Mouse (Mus musculus): Measurements from ENCODE around the gene Frrs1. TPM values are rescaled to one million over a fixed set of nuclear protein-coding genes. Genes with fewer than 3 reads are reported as not detected.
"Not testable (repeated sequence)": the region's sequence is repeated elsewhere in the genome, so short reads cannot be mapped to it uniquely, and the experiment has no call there.

Frrs1 gene
- polyA plus RNA-seq (2016; fragmentation: Nextera tagmentation; extraction: Ambion mirVana), result 24.8 and 32.7 TPM in 2 replicates

DNA sequence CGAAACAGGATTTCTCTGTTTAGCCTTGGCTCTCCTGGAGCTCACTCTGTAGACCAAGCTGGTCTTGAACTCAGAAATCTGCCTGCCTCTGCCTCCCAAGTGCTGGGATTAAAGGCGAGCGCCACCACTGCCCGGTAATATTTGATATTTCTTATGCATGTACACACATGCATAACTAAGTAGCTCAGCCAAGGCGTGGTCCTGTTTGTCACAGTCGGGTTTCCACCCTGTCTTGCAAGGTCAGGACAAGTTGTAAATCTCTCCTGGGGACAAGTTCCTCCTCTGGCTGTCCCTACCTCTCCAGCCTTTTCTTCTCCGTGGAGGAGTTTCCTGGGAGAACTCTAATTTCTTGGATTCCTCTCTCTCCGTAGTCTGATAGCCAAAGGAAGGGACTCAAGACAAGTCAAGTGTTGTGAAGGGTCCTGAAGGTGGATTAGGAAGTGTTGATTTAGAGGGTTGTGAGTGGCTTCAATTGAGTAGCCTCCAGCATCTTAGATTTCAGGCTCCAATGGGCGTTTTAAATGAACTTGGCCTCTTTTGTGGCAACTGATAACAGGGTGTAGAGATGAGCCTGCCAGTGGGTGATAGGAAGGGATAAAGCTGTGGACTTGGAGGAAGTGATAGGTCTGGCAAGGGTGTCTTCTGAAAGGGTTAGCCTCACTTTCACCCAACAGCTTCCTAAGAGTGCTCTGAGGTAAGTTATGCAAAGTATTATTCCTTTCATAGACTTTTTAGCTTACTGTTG lies at the start of gene Frrs1:
Frrs1 (plus strand) TSS at position 524 of the 745 bp plus-strand sequence.
- Histone ChIP-seq H3K4me1 (no peaks in the 10 kb centered on the region), H3K9me3 (no peaks in the 10 kb centered on the region), H3K36me3 (no peaks in the 10 kb centered on the region), H3K27me3 (ENCODE audit: insufficient read depth, poor library complexity, severe bottlenecking) (no peaks in the 10 kb centered on the region), H3K4me3 (peak within 1 kb of the TSS; percentile 9; the same call in 1 of the 2 replicates), H3K27ac (0 out of 2 replicates have a peak within 1 kb of the TSS, but pooled peaks have one; percentile 36)
- 72% methylated on average over 9 of the region's 9 CpGs for WGBS
- peak; percentile 82 for DNase-seq (ENCODE audit: low spot score)

DNA sequence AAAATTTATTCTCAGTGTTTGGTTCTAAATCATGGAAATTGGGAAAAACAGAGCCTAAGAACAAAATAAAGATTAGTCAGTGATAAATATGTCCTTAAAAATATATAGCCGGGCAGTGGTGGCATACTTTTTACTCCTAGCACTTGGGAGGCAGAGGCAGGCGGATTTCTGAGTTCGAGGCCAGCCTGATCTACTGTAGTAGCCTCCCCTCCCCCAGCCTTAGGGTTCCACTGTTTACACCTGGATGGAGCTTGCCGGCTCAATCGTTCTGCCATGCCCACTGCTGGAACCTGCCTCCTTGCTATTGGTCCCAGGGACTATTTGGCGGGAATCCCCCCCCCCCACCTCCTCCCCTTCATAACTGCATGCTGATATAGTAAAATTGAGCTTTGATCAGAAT lies 48.9 kb upstream of the Frrs1 start:
- H3K27me3 ChIP-seq (ENCODE audit: insufficient read depth, poor library complexity, severe bottlenecking); H3K9me3 ChIP-seq; H3K4me3 ChIP-seq; H3K36me3 ChIP-seq; H3K27ac ChIP-seq: not testable (repeated sequence)
- WGBS, result 78% methylated on average over 6 of the region's 6 CpGs
- peak; percentile 63 for DNase-seq (ENCODE audit: low spot score)
- peaks cover 17% of the 10 kb centered on the region for H3K4me1 ChIP-seq

GRCm38 (mm10) chr3:116812946-116813345 lies 46.3 kb upstream of the Frrs1 start:
- 87% methylated on average over 2 of the region's 2 CpGs for WGBS
- no peak for DNase-seq (ENCODE audit: low spot score)
- Histone ChIP-seq H3K4me3 (no peak overlapping the region), H3K9me3 (no peaks in the 10 kb centered on the region), H3K27ac (no peak overlapping the region), H3K4me1 (peaks cover 8% of the 10 kb centered on the region), H3K27me3 (ENCODE audit: insufficient read depth, poor library complexity, severe bottlenecking) (no peaks in the 10 kb centered on the region), H3K36me3 (no peaks in the 10 kb centered on the region)

DNA sequence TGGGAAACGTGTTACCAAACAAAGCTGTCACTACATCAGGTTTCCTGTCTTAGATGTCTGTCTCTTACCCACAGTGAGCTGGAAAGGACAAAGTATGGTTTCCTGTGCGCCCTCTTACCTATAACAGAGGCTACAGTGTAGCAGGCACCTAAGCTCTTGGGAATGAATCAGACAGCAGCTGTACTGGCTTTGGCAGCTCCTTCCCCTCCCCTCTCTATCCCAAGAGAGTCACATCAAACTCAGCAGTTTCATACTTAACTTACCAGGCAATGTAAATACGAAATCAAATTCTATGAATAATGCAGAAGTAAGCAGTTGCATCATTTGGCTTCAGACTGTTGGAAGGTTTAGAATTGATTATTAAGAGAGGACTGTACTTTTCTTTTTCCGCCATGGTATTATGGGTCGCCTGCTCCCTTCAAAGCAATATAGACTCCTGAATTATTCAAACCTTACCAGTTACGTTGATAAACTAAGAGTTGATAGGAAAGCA lies 43.9 kb upstream of the Frrs1 start:
- Histone ChIP-seq H3K27ac (no peak overlapping the region), H3K9me3 (no peaks in the 10 kb centered on the region), H3K27me3 (ENCODE audit: insufficient read depth, poor library complexity, severe bottlenecking) (no peaks in the 10 kb centered on the region), H3K4me3 (no peak overlapping the region), H3K36me3 (no peaks in the 10 kb centered on the region), H3K4me1 (no peaks in the 10 kb centered on the region)
- no peak for DNase-seq (ENCODE audit: low spot score)
- 80% methylated on average over 6 of the region's 6 CpGs for WGBS

DNA sequence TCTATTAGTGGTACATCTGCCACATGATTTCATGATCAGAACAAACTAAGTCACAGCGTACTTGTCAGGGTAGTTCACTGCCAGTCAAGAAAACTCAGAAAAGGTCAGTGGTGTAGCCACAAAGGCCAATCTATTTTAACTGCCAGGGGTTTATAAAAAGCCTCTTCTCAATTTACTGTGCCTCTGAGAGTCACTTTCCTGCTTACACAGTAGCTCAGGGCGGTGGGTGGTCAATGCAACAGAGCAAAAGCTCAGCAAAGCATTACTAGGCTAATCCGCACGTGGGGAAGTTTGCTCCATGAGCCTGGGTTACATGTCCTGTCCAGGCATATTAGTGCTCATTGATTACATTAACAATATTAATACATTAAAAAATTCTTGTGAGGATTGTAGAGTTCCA lies 43.3 kb upstream of the Frrs1 start:
- DNase-seq (ENCODE audit: low spot score), result peak; percentile 63
- Histone ChIP-seq H3K4me3 (no peak overlapping the region), H3K36me3 (no peaks in the 10 kb centered on the region), H3K27me3 (ENCODE audit: insufficient read depth, poor library complexity, severe bottlenecking) (no peaks in the 10 kb centered on the region), H3K9me3 (no peaks in the 10 kb centered on the region), H3K4me1 (no peaks in the 10 kb centered on the region), H3K27ac (no peak overlapping the region)
- 86% methylated on average over 4 of the region's 4 CpGs for WGBS

DNA sequence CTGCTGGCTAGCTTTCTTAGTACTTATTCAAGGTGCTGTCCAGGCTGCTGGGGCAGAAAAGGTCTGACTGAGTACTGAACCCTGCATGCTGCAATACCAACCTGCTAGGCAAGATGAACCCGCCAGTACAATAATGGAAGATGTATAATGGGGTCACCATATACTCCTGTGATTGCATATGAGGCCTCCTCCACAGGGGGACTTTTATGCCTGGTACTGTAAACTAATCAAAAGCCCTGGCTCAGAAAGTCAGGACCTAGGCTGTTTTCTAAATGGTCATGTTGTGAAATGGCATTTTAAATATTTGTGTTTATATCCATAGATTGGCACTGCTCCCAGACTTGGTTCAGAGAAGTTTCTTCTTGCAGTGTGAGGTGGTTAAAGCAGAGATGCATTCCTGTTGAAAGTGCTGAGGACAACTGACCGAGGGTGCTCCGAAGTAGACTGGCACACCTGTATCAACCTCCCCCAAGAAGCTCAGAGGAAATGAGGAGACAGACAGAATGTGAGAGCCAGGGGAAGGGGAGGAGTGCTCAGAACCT lies 42.5 kb upstream of the Frrs1 start:
- peak; percentile 58 for DNase-seq (ENCODE audit: low spot score)
- Histone ChIP-seq H3K27me3 (ENCODE audit: insufficient read depth, poor library complexity, severe bottlenecking) (no peaks in the 10 kb centered on the region), H3K4me3 (no peak overlapping the region), H3K4me1 (no peaks in the 10 kb centered on the region), H3K36me3 (no peaks in the 10 kb centered on the region), H3K9me3 (no peaks in the 10 kb centered on the region), H3K27ac (no peak overlapping the region)
- WGBS, result 81% methylated on average over 3 of the region's 3 CpGs

DNA sequence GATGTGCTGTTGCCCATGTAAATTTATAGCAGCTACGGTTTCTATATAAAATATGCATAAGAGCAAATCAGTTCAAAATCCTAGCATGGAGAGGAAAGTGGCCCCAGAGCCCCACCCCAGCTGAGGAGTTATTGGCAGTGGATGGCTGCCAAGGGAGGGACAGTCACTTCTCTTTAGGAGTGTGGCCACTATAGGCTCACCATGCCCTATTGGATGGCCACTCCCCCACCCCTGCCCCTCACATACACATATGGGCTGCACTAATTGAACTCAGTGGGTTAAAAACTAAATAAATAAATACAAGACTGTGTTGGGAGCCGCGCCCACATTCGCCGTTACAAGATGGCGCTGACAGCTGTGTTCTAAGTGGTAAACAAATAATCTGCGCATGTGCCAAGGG lies 42.0 kb upstream of the Frrs1 start:
- Histone ChIP-seq H3K27me3 (ENCODE audit: insufficient read depth, poor library complexity, severe bottlenecking) (no peaks in the 10 kb centered on the region), H3K36me3 (no peaks in the 10 kb centered on the region), H3K4me3 (no peak overlapping the region), H3K9me3 (no peaks in the 10 kb centered on the region), H3K27ac (no peak overlapping the region), H3K4me1 (no peaks in the 10 kb centered on the region)
- WGBS, result 95% methylated on average over 7 of the region's 7 CpGs
- no peak for DNase-seq (ENCODE audit: low spot score)

DNA sequence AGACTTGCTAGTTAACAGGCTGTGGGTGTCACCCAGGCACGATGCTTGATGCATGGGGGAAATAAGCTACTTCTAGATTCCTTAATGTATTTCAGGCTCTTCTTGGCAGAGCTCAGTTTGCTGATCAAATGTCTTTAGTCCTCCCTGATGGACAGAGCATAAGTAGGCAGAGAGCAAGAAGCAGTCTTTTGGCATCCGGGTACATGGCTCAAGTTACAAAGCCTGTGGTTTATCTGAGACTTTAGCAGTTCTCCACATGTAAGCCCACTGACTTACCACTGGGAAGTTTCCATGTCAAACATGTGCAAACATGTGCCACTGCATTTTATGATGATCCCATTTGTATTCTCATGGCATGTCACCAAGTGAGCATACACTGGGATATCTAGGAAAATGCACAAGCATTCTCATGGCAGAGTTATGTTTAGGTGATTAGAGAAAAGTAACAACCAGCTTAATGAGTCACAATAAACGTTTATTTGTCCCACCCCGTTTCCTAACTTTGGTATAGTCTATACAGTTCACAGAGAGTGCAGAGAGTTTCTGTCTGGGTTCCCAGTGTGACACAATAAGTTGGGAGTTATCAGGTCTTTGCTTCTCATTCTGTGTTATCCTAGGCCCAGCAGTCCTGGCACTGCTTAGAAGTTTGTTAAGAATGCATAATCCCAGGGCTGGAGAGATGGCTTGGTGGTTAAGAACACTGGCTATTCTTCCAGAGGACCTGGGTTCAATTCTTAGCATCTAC lies 32.6 kb upstream of the Frrs1 start:
- no peaks in the 10 kb centered on the region for H3K4me1 ChIP-seq
- no peak overlapping the region for H3K27ac ChIP-seq
- 68% methylated on average over 4 of the region's 4 CpGs for WGBS
- no peaks in the 10 kb centered on the region for H3K36me3 ChIP-seq
- DNase-seq (ENCODE audit: low spot score), result peak; percentile 36
- no peaks in the 10 kb centered on the region for H3K9me3 ChIP-seq
- no peak overlapping the region for H3K4me3 ChIP-seq
- H3K27me3 ChIP-seq (ENCODE audit: insufficient read depth, poor library complexity, severe bottlenecking), result no peaks in the 10 kb centered on the region

DNA sequence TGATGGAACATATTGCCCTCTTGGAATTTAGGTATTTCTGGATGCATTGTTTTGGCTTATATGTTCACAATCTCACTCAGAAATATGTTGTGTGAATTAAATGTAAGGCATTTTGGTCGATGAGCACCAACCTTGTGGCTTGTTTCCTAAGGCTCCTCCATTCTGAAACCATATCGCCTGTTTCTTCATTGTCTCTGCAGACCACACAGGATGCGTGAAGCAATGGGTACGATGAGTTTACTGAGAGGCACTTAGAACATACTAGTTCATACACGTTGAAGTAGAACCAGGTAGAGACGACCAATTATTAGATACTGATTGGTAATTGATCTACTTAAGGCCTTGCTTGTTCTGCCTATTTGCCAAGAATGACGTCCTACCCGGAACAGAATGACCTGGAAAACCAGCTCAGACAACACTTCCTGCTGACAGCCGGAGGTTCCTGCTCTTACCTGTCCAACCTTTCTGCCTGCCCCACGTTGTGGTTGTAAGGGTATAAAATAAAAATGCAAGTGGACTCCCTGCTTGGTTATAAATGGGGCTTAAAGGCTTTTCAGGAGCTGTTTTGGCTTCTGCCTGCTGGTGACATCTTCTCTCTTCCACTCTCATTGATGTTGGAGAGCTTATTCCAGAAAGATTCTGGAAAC lies 29.9 kb upstream of the Frrs1 start:
- no peak overlapping the region for H3K27ac ChIP-seq
- no peaks in the 10 kb centered on the region for H3K27me3 ChIP-seq (ENCODE audit: insufficient read depth, poor library complexity, severe bottlenecking)
- 83% methylated on average over 10 of the region's 10 CpGs for WGBS
- DNase-seq (ENCODE audit: low spot score), result peak; percentile 42
- H3K4me1 ChIP-seq, result 0 out of 2 replicates have a peak, but pooled peaks cover 7% of the 10 kb centered on the region
- no peak overlapping the region for H3K4me3 ChIP-seq
- no peaks in the 10 kb centered on the region for H3K9me3 ChIP-seq
- H3K36me3 ChIP-seq, result no peaks in the 10 kb centered on the region

GRCm38 (mm10) chr3:116831324-116831723 lies 27.9 kb upstream of the Frrs1 start:
- Histone ChIP-seq H3K4me1 (peaks cover 10% of the 10 kb centered on the region; the same call in 1 of the 2 replicates), H3K4me3 (no peak overlapping the region), H3K36me3 (no peaks in the 10 kb centered on the region), H3K27ac (no peak overlapping the region), H3K27me3 (ENCODE audit: insufficient read depth, poor library complexity, severe bottlenecking) (no peaks in the 10 kb centered on the region), H3K9me3 (no peaks in the 10 kb centered on the region)
- 76% methylated on average over 5 of the region's 5 CpGs for WGBS
- DNase-seq (ENCODE audit: low spot score), result peak; percentile 36

GRCm38 (mm10) chr3:116832526-116833310 lies 26.5 kb upstream of the Frrs1 start:
- DNase-seq (ENCODE audit: low spot score), result peak; percentile 68
- no peaks in the 10 kb centered on the region for H3K36me3 ChIP-seq
- H3K27me3 ChIP-seq (ENCODE audit: insufficient read depth, poor library complexity, severe bottlenecking), result no peaks in the 10 kb centered on the region
- no peaks in the 10 kb centered on the region for H3K9me3 ChIP-seq
- 58% methylated on average over 7 of the region's 7 CpGs for WGBS
- peak overlapping the region; percentile 72; the same call in 1 of the 2 replicates for H3K27ac ChIP-seq
- no peak overlapping the region for H3K4me3 ChIP-seq
- peaks cover 10% of the 10 kb centered on the region; the same call in 1 of the 2 replicates for H3K4me1 ChIP-seq

GRCm38 (mm10) chr3:116833491-116833890 lies 25.8 kb upstream of the Frrs1 start:
- no peak overlapping the region for H3K4me3 ChIP-seq
- no peaks in the 10 kb centered on the region for H3K36me3 ChIP-seq
- WGBS, result 77% methylated on average over 4 of the region's 4 CpGs
- H3K27ac ChIP-seq, result peak overlapping the region; percentile 42; the same call in 1 of the 2 replicates
- no peaks in the 10 kb centered on the region for H3K9me3 ChIP-seq
- peaks cover 10% of the 10 kb centered on the region; the same call in 1 of the 2 replicates for H3K4me1 ChIP-seq
- H3K27me3 ChIP-seq (ENCODE audit: insufficient read depth, poor library complexity, severe bottlenecking), result no peaks in the 10 kb centered on the region
- peak; percentile 63 for DNase-seq (ENCODE audit: low spot score)

All from heart, embryonic 10.5 days (tissue).